Mouse (Mus musculus) myocyte (in vitro differentiated cells): ENCODE measurements around the gene Arhgap9.

Source experiments
- E2F4 ChIP-seq: IDR thresholded peaks from one replicate; pipeline ENCODE4 v1.6.1; 2011; ENCODE audit warnings: mild to moderate bottlenecking, control low read depth, moderate library complexity; ENCODE audit not compliant: insufficient read depth
- MYOG ChIP-seq, 3 experiments: IDR thresholded peaks; one replicate each; pipeline ENCODE4 v1.6.1; 2011; ENCODE audit warnings: control low read depth in 2 of 3, low read depth in 2 of 3, mild to moderate bottlenecking in 2 of 3; ENCODE audit not compliant: insufficient read length in 2 of 3, control insufficient read depth in 1 of 3, insufficient read depth in 1 of 3
- POLR2A ChIP-seq: IDR thresholded peaks from one replicate; pipeline ENCODE4 v1.6.1; 2011; ENCODE audit warnings: low read depth, mild to moderate bottlenecking, control low read depth, moderate library complexity; ENCODE audit not compliant: insufficient read length
- REST ChIP-seq: IDR thresholded peaks from one replicate; pipeline ENCODE4 v1.6.1; 2011; ENCODE audit warnings: mild to moderate bottlenecking, control low read depth, moderate library complexity; ENCODE audit not compliant: insufficient read depth, insufficient read length

DNA sequence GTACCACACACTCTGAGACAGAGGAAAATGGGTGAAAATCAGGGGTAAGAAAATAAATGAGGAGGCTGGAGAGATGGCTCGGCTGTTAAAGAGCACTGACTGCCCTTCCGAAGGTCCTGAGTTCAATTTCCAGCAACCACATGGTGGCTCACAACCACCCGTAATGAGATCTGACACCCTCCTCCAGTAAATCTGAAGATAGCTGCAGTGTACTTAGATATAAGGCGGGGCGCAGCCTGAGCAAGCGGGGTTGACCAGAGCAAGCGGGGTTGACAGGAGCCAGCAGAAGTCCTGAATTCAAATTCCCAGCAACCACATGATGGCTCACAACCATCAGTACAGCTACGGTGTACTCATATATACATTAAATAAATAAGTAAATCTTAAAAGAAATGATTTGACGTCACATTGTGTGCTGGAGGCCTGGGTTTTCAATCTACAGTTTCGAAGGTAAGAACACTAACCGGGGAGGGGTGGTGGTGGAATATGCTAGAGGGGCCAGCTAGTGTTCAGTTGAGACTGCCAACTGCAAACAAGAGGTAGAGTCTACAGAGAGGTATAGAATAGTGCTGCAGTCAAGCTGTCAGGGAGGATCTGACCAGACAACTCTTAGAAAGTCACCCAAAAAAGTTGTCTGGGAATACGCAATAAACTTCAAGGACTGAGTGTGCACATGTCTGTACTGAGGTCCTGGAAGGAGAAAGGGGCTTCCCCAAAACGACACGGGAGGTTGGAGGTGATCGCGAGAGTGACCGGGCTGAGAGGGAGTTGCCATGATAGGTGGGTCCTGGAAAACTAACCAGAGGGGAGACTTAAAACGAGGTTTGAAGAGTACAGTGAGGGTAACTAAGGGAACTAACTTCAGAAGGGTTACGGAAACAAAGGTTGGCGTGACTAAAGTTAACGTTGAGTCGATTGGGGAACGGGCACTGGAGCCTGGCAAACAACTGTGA is 11.0 kb upstream of the Arhgap9 start:
- TF ChIP-seq E2F4 (no peak), MYOG (IDR thresholded peaks at IDR 0.05; ENCODE audit: control insufficient read depth in 1 of 3, insufficient read depth in 1 of 3, insufficient read length in 2 of 3, low read depth in 2 of 3) (no peak), REST (no peak), POLR2A (peak; percentile 8)
